Mouse (Mus musculus) mouse embryonic stem cell (cell line): ENCODE results near the gene Iars2.

Source experiments
- in situ Hi-C, 2 experiments: fragments of 300-500 bp; cut with MboI; formaldehyde crosslinking; loops; 1 replicate in 1 of 2; 3 replicates in 1 of 2; pipeline ENCODE4 v1.14.3; 2019 to 2020; ENCODE audit warnings: low sequenced_read_pairs in 2 of 2, low pct_unique_long_range_greater_than_20kb in 1 of 2, mixed read lengths in 1 of 2; ENCODE audit not compliant: unreplicated experiment in 1 of 2

The Iars2 gene

DNA sequence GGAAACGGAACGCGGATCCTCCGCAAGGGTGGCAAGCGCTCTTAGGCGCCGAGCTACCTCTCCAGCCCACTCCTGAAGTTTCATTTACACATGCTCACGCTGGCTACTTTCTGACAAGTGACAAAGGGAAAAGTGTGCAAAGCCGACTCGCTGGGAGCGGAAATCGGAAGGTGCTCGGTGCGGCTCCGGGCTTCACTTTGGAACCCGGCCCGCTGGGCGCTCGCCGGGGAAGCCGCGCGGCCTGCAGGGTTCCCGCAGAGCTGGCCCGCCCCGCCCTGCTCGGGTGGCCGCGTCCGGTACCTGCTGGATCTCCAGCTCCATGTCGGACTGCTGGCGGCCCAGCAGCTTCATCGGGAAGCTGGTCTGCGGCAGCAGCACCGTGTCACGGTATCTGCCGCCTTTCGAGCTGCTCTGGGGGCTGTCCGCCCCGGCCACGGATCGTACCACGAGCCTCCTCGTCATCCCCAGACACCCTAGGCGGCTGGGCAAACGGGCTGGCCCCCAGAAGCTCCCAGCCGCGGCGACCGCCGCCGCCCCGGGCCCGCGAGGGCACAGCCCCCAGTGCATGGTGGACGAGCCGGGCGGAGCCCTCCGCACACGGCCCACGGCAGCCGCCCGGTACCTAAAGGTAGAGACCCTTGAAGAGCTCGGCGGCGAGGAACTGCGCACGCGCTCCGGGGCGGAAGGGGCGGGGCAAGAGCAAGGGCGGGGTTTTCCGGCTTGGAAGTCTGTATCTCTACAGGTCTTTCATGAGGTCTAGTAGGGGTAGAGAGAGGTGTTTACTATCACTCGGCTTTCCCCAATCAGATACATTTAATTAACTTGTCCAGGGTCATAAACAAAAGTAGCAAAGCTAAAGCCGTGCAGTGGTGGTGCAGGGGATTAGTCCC lies at the start of gene Iars2:
Gene Iars2, minus strand, starts transcription at position 676 of the 890 bp plus-strand sequence.
- in situ Hi-C loops: no loop called here

GRCm38 (mm10) chr1:185377429-185377828 lies 48.2 kb upstream of the Iars2 start:
- in situ Hi-C loops: loop anchor here (5.0 kb wide), 1 partner anchor 35 kb away; no protein-coding TSS in a partner anchor

GRCm38 (mm10) chr1:185376390-185376789 lies 47.2 kb upstream of the Iars2 start:
- in situ Hi-C loops: loop anchor here (5.0 kb wide), 1 partner anchor 36 kb away; no protein-coding TSS in a partner anchor

DNA sequence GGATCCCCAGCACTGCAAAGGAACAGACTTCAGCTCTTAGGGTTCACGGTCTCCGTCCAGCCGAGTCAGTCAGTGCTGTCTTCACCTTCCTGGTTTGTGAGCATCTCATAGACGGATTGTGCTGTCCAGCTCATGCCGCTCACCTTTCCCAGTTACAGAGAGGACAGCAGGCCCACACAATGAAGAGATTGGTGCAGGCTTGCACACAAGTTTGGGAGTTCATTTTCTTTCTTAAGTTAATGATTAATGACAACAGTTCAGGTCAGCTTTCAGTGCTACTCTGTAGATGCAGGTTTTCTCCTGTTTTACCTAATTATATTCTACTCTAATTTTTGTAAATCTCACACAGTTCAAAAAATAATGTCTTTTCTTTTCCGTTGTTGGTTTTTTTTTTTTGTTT lies 40.8 kb upstream of the Iars2 start:
- in situ Hi-C loops: no loop called here

DNA sequence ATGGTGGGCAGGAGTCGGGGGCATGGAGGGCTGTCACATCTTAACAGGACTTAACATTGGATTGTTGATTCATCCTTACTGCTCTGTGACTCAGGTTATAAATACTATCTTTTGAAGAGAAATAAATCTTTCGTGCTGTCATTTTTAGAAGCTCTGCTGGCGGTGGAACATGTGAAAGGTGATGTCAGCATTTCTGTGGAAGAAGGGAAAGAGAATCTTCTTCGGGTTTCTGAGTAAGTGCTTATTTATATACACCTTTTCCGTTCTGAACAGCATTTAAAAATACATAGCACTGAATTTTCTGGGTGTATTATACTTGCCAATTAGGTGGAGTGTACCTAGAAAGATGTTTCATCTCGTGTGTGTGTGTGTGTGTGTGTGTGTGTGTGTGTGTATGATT lies 38.2 kb upstream of the Iars2 start:
- in situ Hi-C loops: no loop called here

DNA sequence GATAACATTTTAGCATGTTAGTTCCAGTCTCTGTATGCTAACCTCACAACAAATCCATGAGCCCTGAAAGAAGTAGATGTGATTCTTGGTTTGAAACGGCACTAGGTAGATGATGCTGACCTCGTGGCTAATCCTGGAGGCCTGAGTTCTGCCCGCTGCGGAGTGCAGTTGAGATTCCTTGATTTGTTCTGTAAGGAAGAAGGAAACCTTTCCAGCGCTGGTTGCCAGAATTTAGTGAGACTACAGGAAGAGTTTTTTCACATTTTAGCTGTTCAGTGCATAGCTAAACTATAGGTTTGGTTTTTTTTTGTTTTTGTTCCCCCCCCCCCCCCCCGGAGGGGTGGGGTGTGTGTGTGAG lies 35.0 kb upstream of the Iars2 start:
- in situ Hi-C loops: no loop called here

- in situ Hi-C loops: no loop called here
Measured at GRCm38 (mm10) chr1:185363526-185364182, 34.5 kb upstream of the Iars2 start.

- in situ Hi-C loops: no loop called here
Measured at GRCm38 (mm10) chr1:185362677-185363520, 33.7 kb upstream of the Iars2 start, which contains the start of gene Eprs. Eprs (plus strand) TSS chr1:185363044.

DNA sequence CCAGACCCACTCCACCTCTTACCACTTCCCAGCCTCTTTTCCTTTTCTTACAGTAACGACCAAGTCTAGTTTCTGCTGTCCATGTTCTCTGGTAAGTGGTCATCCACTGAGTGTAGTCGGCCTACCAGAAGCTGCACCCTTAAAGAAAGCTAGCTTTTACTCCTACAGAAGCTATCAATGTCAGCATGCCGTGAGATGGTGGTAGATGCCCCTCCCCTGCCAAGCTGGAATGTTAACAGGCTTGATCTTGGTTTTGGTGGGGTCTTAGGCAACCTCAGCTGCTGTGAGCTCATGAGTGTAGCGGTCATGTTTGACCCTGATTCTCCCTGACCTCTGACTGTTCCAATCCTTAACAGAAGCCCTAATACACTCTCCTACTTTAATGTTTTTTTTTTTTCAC lies 29.0 kb upstream of the Iars2 start:
- in situ Hi-C loops: no loop called here

DNA sequence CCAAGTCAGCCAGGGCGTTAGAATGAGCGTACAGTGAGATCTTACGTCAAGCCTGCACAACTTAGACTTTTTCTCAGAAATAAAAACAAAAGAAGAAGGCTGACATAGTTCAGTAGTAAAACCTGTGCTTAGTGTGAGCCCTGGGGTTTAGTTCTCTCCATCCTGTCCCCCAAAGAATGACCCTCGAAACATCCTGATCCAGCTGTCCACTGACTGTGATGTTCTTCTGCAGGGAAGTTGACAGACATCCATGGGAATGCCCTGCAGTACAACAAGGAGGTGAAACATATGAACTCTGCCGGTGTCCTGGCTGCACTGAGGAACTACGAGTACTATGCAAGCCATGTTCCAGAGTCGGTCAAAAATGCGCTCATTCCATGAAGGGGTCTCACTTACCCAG lies 27.1 kb upstream of the Iars2 start:
- in situ Hi-C loops: no loop called here

GRCm38 (mm10) chr1:185354731-185355130 lies 25.5 kb upstream of the Iars2 start:
- in situ Hi-C loops: no loop called here

DNA sequence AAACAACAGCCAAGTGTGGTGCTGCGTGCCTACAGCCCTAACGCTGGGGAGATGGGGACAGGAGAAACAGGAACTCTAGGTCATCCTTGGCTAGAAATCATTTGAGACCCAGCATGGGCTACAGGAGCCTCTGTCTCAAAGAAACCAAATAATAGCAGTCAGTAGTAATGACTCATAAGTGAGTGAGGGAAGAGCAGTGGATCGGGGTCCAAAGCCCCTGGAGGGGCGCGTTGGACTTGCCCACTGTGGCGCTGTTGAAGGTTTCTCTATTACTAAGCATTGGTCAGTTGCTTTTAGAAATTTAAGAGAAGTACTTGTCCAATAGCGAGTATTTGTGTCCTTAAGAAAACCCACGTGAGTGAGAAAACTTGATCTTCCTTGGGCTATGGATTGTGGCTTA lies 24.2 kb upstream of the Iars2 start:
- in situ Hi-C loops: no loop called here

DNA sequence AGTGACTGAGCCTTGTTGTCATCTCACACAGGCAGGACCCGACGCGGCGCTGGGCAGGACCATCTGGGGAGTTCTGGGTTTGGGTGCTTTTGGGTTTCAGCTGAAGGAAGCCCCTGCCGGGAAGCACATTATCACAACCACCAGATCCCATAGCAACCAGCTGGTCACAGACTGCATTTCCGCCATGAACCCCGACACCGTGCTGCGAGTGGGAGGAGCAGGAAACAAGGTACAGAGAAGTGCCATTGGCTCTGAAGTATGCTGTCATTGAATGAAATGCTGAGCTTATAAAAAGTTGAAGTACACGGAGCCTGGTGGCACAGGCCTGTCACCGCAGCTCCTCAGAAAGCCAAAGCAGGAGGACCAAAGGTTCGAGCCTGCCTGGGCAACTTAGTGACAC lies 23.0 kb upstream of the Iars2 start:
- in situ Hi-C loops: no loop called here

DNA sequence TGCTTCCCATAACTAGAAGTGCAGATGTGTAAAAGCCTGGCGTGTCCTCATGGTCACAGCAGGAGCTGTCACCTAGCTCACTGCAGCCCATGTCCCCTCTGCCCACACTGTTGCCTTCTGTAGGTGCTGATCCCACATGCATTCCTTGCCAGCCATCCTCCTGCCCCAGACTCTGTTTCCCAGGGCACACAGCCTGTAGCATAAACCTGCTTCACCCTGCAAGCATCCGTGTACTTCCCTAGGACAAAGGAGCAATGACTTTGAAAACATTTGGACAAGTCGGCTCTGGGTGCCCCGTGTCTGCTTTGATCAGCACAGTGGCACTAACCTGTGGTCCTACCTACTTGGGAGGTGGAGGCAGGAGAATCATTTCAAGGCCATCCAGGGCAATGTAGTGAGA lies 21.4 kb upstream of the Iars2 start:
- in situ Hi-C loops: no loop called here

- in situ Hi-C loops: no loop called here
Measured at GRCm38 (mm10) chr1:185349741-185350140, 20.5 kb upstream of the Iars2 start.

- in situ Hi-C loops: no loop called here
Measured at GRCm38 (mm10) chr1:185346188-185346587, 17.0 kb upstream of the Iars2 start.

DNA sequence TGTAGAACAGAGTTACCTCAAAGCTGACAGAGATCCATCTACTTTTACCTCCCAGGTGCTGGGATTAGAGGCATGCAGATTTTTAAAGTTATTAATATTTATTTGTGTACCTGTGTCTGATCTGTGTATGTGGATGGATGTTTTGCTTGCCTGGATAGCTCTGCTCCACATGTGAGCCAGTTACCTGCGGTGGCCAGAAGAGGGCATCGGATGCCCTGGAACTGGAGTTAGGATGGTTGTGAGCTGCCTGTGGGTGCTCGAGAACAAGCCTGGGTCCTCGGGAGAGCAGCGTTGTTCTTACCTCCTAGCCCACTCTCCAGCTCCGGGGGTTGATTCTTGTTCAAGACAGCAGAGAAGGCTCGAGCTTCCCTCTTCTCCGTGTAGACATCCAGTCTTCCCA lies 14.2 kb upstream of the Iars2 start:
- in situ Hi-C loops: no loop called here

- in situ Hi-C loops: no loop called here
Measured at GRCm38 (mm10) chr1:185342441-185342840, 13.2 kb upstream of the Iars2 start.

- in situ Hi-C loops: no loop called here
Measured at GRCm38 (mm10) chr1:185336535-185336934, 7.3 kb upstream of the Iars2 start.
